Mouse (Mus musculus) ovary, adult 10 weeks (tissue): ENCODE measurements around the gene Gm21721. TPM values are rescaled to one million over a fixed set of nuclear protein-coding genes. Genes with fewer than 3 reads are reported as not detected.

Experiments used
- polyA plus RNA-seq: library from polyadenylated mRNA; stranded (reverse); fragments of 350-450 nt; fragmentation: Illumina TruSeq; extraction: RNeasy Lipid Tissue Mini Kit (QIAGEN cat#74804); gene quantifications from one replicate; pipeline ENCODE4 v1.2.3, GENCODE M21; 2014

The Gm21721 gene
- not detected for polyA plus RNA-seq

GRCm38 (mm10) chrY:9202090-9202489 is at the start of gene Gm21721:
Gene Gm21721, minus strand, starts transcription at chrY:9202190.

Other genes with a start within 250 kb of the Gm21721 start
- gene Gm21292, start 68.3 kb downstream of the Gm21721 start, polyA plus RNA-seq: not detected
- gene Gm21812, start 145.0 kb upstream of the Gm21721 start, polyA plus RNA-seq: not detected
- gene Gm21874, start 214.0 kb upstream of the Gm21721 start, polyA plus RNA-seq: not detected